Mouse (Mus musculus) embryonic fibroblast, embryonic 13.5 days (primary cell): ENCODE results near the gene Gmcl1. TPM values are rescaled to one million over a fixed set of nuclear protein-coding genes. Genes with fewer than 3 reads are reported as not detected.
A peak's percentile ranks its signal among the peaks of the same experiment; 100 is the strongest.

ENCODE experiments used
- H3K27ac ChIP-seq: 2 replicates; pipeline ENCODE4 v1.5.1; 2012; ENCODE audit warnings: low read length, control low read depth, inconsistent platforms; ENCODE audit not compliant: insufficient read depth
- H3K4me1 ChIP-seq: 2 replicates; pipeline ENCODE4 v1.6.1; 2011; ENCODE audit warnings: low read length; ENCODE audit not compliant: control insufficient read depth, insufficient read depth
- H3K4me3 ChIP-seq: 2 replicates; pipeline ENCODE4 v1.5.1; 2011; ENCODE audit warnings: mild to moderate bottlenecking, control low read depth, low read length; ENCODE audit not compliant: insufficient read depth
- CTCF ChIP-seq: IDR thresholded peaks from 2 replicates; pipeline ENCODE4 v1.5.1; 2011; ENCODE audit warnings: mild to moderate bottlenecking, control low read depth, low read length, moderate library complexity, borderline replicate concordance; ENCODE audit not compliant: insufficient read depth
- POLR2A ChIP-seq: IDR thresholded peaks from 2 replicates; pipeline ENCODE4 v1.6.1; 2011; ENCODE audit warnings: low read depth, mild to moderate bottlenecking, control low read depth, low read length, moderate library complexity
- polyA plus RNA-seq: library from polyadenylated mRNA; stranded (reverse); fragments of >200 nt; gene quantifications from 2 replicates; pipeline ENCODE4 v1.2.4, GENCODE M21; 2011; ENCODE audit warnings: low read depth; ENCODE audit not compliant: missing spikeins, insufficient read length

The Gmcl1 gene
- 26.1 and 34.9 TPM in 2 replicates for polyA plus RNA-seq

DNA sequence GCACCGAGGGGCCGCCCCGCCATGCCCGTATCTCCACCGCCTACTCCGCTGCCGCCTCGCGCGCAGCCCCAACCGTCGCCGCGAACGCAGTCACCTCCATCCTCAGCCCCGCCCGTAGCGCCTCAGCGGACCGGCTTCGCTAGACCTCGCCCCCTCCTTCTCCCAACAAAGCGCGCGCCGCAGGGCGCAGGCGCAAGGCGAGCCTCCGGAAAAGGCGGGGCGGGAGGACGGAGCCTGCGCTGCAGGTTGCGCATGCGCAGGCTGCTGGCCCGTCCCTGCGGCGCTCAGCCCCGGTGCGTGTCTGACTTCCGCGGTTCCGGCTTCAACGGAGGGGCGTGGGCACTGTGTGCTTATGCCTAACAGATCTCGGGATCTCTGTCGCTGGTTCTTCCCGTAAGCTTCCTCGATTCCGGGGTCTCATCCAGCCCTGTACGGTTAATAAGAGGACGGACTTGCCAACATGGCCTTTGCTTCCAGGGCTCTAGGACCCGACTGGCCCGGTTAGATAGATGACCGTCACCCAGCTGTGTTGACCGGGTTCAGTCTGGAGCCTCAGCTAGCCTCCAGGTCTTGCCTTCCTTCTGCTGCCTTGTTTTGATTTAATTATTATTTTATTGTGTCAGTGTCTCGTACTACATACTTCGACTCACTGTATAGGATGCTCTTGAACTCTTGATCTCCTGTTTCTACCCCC, at the start of gene Gmcl1:
Gmcl1 (minus strand) TSS at position 201 of the 694 bp plus-strand sequence.
- peak within 1 kb of the TSS; percentile 73 for H3K4me3 ChIP-seq
- no peak for TF ChIP-seq CTCF
- peak; percentile 92 for TF ChIP-seq POLR2A
- H3K4me1 ChIP-seq: no peaks in the 10 kb centered on the region
- peak within 1 kb of the TSS; percentile 29; the same call in 1 of the 2 replicates for H3K27ac ChIP-seq

- Histone ChIP-seq H3K27ac (no peak overlapping the region), H3K4me1 (no peaks in the 10 kb centered on the region), H3K4me3 (no peak overlapping the region)
- TF ChIP-seq CTCF (no peak), POLR2A (no peak)
Observed at GRCm38 (mm10) chr6:86782342-86782741, 49.2 kb upstream of the Gmcl1 start.

DNA sequence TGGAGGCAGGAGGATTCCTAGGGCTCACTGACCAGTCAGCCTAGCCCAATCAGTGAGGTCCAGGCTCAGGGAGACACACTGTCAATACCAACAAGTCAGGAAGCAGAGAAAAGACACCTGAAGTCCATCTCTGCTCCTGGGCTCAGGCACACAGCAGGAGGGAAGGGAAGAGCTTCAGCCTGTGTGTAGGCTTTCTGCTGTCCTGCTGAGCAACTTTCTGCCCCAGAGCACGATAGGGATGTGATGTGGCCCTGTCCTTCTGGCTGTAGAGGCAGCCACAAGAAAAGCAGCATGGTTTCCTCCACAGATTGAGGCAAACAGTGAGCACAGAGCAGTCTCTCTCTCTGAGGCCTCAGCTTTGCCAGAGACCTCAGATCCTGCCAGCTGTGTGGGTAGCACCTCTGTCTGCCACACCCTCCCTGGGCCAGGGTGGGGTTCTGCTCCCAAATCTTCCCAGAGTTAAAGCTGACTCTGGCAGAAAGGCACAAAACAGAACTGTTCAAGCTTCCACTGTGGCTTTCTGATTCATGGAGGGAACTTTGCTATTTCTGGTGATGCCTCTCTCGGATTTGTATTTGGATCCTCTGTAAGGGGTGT, 48.3 kb upstream of the Gmcl1 start:
- Histone ChIP-seq H3K4me1 (no peaks in the 10 kb centered on the region), H3K4me3 (no peak overlapping the region), H3K27ac (no peak overlapping the region)
- TF ChIP-seq CTCF: no peak
- no peak for TF ChIP-seq POLR2A

- Histone ChIP-seq H3K4me3 (no peak overlapping the region), H3K4me1 (no peaks in the 10 kb centered on the region), H3K27ac (no peak overlapping the region)
- TF ChIP-seq POLR2A: no peak
- TF ChIP-seq CTCF: no peak
Observed at GRCm38 (mm10) chr6:86778910-86779594, 45.9 kb upstream of the Gmcl1 start.

- H3K4me3 ChIP-seq: no peak overlapping the region
- no peak overlapping the region for H3K27ac ChIP-seq
- TF ChIP-seq POLR2A (no peak), CTCF (no peak)
- H3K4me1 ChIP-seq: peaks cover 8% of the 10 kb centered on the region
Observed at GRCm38 (mm10) chr6:86777181-86777580, 44.0 kb upstream of the Gmcl1 start.

DNA sequence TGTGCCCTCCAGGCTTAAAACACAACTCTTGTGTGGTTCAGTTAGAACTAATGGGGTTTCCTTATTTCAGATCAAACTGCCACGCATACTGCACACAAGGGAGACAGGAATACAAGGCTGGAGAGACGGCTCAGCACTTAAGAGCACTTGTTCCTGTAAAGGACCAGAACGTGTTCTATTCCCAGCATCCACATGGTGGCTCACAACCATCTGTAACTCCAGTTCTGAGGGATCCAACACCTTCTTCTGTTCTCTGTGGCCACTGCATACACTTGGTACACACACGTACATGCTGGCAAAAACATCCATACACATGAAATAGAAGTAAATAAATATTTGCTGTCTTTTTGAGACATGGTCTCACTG, 43.5 kb upstream of the Gmcl1 start:
- H3K27ac ChIP-seq: no peak overlapping the region
- peaks cover 11% of the 10 kb centered on the region for H3K4me1 ChIP-seq
- H3K4me3 ChIP-seq: no peak overlapping the region
- no peak for TF ChIP-seq POLR2A
- no peak for TF ChIP-seq CTCF

DNA sequence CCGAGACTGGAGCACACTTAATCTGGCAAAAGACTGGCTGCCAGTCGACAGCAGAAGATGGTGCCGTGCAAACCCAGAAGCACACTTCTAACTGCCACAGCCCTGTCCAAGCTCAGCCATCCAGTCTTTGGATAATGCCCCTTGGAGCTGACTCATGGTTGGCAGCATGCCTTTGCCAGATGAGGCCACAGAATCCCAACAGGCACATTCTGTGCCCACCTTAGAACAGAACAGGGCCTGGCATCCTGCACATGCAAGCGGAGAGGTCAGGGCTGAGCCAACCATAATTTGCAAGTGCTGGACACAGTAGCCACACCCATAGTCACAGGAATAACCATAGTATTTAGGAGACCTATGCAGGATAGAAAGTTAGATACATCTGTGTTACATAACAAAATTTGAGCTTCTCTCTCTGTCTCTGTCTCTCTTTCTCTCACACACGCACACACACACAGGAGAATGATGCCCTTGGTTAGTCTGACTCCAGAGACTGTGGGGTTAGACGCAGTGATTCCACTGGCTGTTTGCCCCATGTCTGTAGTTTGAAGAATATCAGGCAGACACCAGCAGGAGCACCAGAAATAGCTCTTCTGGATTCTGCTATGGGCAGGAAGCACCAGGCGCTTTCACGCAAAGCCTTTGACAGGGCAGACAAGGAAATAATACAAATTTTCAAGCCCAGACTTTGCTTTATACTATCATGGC, 43.0 kb upstream of the Gmcl1 start:
- no peak for TF ChIP-seq CTCF
- TF ChIP-seq POLR2A: no peak
- Histone ChIP-seq H3K4me3 (no peak overlapping the region), H3K4me1 (peaks cover 11% of the 10 kb centered on the region), H3K27ac (no peak overlapping the region)

GRCm38 (mm10) chr6:86774937-86775336, 41.8 kb upstream of the Gmcl1 start:
- no peak for TF ChIP-seq CTCF
- Histone ChIP-seq H3K4me3 (no peak overlapping the region), H3K4me1 (peaks cover 11% of the 10 kb centered on the region), H3K27ac (no peak overlapping the region)

DNA sequence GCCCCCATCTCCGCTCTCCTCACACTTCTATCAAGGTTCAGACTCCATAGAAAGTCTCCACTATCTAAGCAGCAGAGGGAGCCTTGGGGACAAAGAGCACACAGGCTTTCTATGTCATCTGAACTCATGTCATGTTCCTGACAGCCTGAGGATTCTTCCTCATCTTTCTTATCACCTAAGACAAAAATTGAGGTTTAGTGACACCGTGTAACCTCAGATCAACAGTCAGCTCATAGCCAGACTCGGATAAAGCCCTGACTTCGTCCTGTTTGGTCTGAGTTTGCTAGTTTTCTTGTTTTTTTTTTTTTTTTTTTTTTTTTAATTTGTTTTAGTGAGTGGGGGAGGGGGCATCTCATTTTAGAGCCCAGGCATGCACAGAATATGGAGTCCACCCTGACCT, 40.6 kb upstream of the Gmcl1 start:
- H3K27ac ChIP-seq: no peak overlapping the region

More for the DNA sequence above, 40.6 kb upstream of the Gmcl1 start:
- H3K4me1 ChIP-seq: peaks cover 14% of the 10 kb centered on the region
- H3K4me3 ChIP-seq: no peak overlapping the region
- TF ChIP-seq POLR2A (no peak), CTCF (no peak)
